Mouse (Mus musculus) lung, embryonic 16.5 days (tissue): ENCODE measurements at regions not wholly inside any gene's neighbourhood (a gene's known extent, or its start where the extent isn't known, plus 50 kb on each side); places are given as distances from the start of the nearest gene placed in this dataset.

Experiments used
- ATAC-seq: fragments of 200-750 bp; cut with Nextera tagmentation; 2 replicates; pipeline ENCODE4 v1.8.0; 2017; ENCODE audit warnings: low read depth, mild to moderate bottlenecking, moderate library complexity
- H3K27ac ChIP-seq: fragments of 300-500 bp; sonication (generic); 2 replicates; pipeline ENCODE4 v1.5.1; 2014; ENCODE audit warnings: mild to moderate bottlenecking, control low read depth, low read length
- H3K27me3 ChIP-seq: fragments of 300-500 bp; sonication (generic); 2 replicates; pipeline ENCODE4 v1.6.1; 2014; ENCODE audit warnings: low read depth, low read length, mixed read lengths; ENCODE audit not compliant: control insufficient read depth, insufficient read depth
- H3K36me3 ChIP-seq: fragments of 300-500 bp; sonication (generic); 2 replicates; pipeline ENCODE4 v1.6.1; 2014; ENCODE audit warnings: low read length; ENCODE audit not compliant: control insufficient read depth, insufficient read depth
- H3K4me1 ChIP-seq: fragments of 300-500 bp; sonication (generic); replicated peaks from 2 replicates; pipeline ENCODE4 v1.6.1; 2014; ENCODE audit warnings: low read length, mixed read lengths; ENCODE audit not compliant: control insufficient read depth, insufficient read depth
- H3K4me2 ChIP-seq: fragments of 300-500 bp; sonication (generic); 2 replicates; pipeline ENCODE4 v1.6.1; 2014; ENCODE audit warnings: low read depth, low read length, control low read depth
- H3K4me3 ChIP-seq: fragments of 300-500 bp; sonication (generic); 2 replicates; pipeline ENCODE4 v1.5.1; 2014; ENCODE audit warnings: mild to moderate bottlenecking, low read length, control low read depth
- H3K9ac ChIP-seq: fragments of 300-500 bp; sonication (generic); 2 replicates; pipeline ENCODE4 v1.6.1; 2014; ENCODE audit warnings: low read length, control low read depth
- H3K9me3 ChIP-seq: fragments of 300-500 bp; sonication (generic); 2 replicates; pipeline ENCODE4 v1.6.1; 2016; ENCODE audit warnings: low read length; ENCODE audit not compliant: control insufficient read depth
- WGBS: fragments of 180-500 bp; shearing (Covaris S2); extraction: QIAGEN DNeasy Blood & Tissue Kit; methylation state at CpG from one replicate; pipeline ENCODE4 v1.1.7; 2014; 5-methylcytosine and 5-hydroxymethylcytosine counted together

GRCm38 (mm10) chr3:80367972-80368371, 434.7 kb downstream of the Gria2 start:
- Histone ChIP-seq H3K36me3 (no peaks in the 10 kb centered on the region), H3K4me1 (no peaks in the 10 kb centered on the region), H3K27ac (no peak overlapping the region), H3K4me2 (no peak overlapping the region), H3K9ac (no peak overlapping the region), H3K4me3 (no peak overlapping the region), H3K9me3 (no peaks in the 10 kb centered on the region), H3K27me3 (no peaks in the 10 kb centered on the region)
- ATAC-seq, result no peak

GRCm38 (mm10) chr3:80369214-80369941, 433.3 kb downstream of the Gria2 start:
- H3K9ac ChIP-seq, result no peak overlapping the region
- no peak overlapping the region for H3K4me3 ChIP-seq
- H3K27ac ChIP-seq, result no peak overlapping the region
- no peaks in the 10 kb centered on the region for H3K36me3 ChIP-seq
- H3K4me1 ChIP-seq, result no peaks in the 10 kb centered on the region
- no peak overlapping the region for H3K4me2 ChIP-seq
- 71% methylated on average over 4 of the region's 4 CpGs for WGBS
- H3K27me3 ChIP-seq, result no peaks in the 10 kb centered on the region
- H3K9me3 ChIP-seq, result no peaks in the 10 kb centered on the region
- no peak for ATAC-seq

- Histone ChIP-seq H3K4me1 (no peaks in the 10 kb centered on the region), H3K27ac (no peak overlapping the region), H3K9me3 (no peaks in the 10 kb centered on the region), H3K4me3 (no peak overlapping the region), H3K36me3 (no peaks in the 10 kb centered on the region), H3K9ac (no peak overlapping the region), H3K4me2 (no peak overlapping the region), H3K27me3 (no peaks in the 10 kb centered on the region)
- no peak for ATAC-seq
- WGBS, result 63% methylated on average over 3 of the region's 3 CpGs
Measured at GRCm38 (mm10) chr3:80372436-80372835, 430.2 kb downstream of the Gria2 start.

- Histone ChIP-seq H3K27me3 (no peaks in the 10 kb centered on the region), H3K9me3 (no peaks in the 10 kb centered on the region), H3K9ac (no peak overlapping the region), H3K4me1 (no peaks in the 10 kb centered on the region), H3K36me3 (no peaks in the 10 kb centered on the region), H3K4me3 (no peak overlapping the region), H3K4me2 (no peak overlapping the region), H3K27ac (no peak overlapping the region)
- 83% methylated on average over 2 of the region's 2 CpGs for WGBS
- ATAC-seq, result no peak
Measured at GRCm38 (mm10) chr3:80385986-80386385, 416.6 kb downstream of the Gria2 start.

GRCm38 (mm10) chr3:80396240-80396639, 406.4 kb downstream of the Gria2 start:
- ATAC-seq, result no peak
- Histone ChIP-seq H3K36me3 (no peaks in the 10 kb centered on the region), H3K9me3 (no peaks in the 10 kb centered on the region), H3K27ac (no peak overlapping the region), H3K4me2 (no peak overlapping the region), H3K4me3 (no peak overlapping the region), H3K4me1 (no peaks in the 10 kb centered on the region), H3K9ac (no peak overlapping the region), H3K27me3 (no peaks in the 10 kb centered on the region)
- WGBS, result 54% methylated on average over 4 of the region's 4 CpGs

GRCm38 (mm10) chr3:80420453-80420852, 382.2 kb downstream of the Gria2 start:
- H3K9me3 ChIP-seq, result no peaks in the 10 kb centered on the region
- H3K27me3 ChIP-seq, result no peaks in the 10 kb centered on the region
- WGBS, result 76% methylated on average over 3 of the region's 3 CpGs

GRCm38 (mm10) chr3:80421461-80421860, 381.2 kb downstream of the Gria2 start:
- H3K27me3 ChIP-seq, result no peaks in the 10 kb centered on the region
- no peak overlapping the region for H3K4me2 ChIP-seq
- ATAC-seq, result no peak
- H3K4me3 ChIP-seq, result no peak overlapping the region
- H3K36me3 ChIP-seq, result no peaks in the 10 kb centered on the region
- no peak overlapping the region for H3K9ac ChIP-seq
- no peaks in the 10 kb centered on the region for H3K4me1 ChIP-seq
- H3K9me3 ChIP-seq, result no peaks in the 10 kb centered on the region
- H3K27ac ChIP-seq, result no peak overlapping the region
- WGBS, result 89% methylated on average over 3 of the region's 3 CpGs

More at GRCm38 (mm10) chr3:80420453-80420852, 382.2 kb downstream of the Gria2 start:
- H3K27ac ChIP-seq, result no peak overlapping the region
- no peak for ATAC-seq
- H3K36me3 ChIP-seq, result no peaks in the 10 kb centered on the region
- no peak overlapping the region for H3K4me2 ChIP-seq
- H3K4me3 ChIP-seq, result no peak overlapping the region
- no peak overlapping the region for H3K9ac ChIP-seq
- no peaks in the 10 kb centered on the region for H3K4me1 ChIP-seq

GRCm38 (mm10) chr3:80422106-80422505, 380.5 kb downstream of the Gria2 start:
- no peaks in the 10 kb centered on the region for H3K27me3 ChIP-seq
- H3K27ac ChIP-seq, result no peak overlapping the region
- no peaks in the 10 kb centered on the region for H3K9me3 ChIP-seq
- no peaks in the 10 kb centered on the region for H3K4me1 ChIP-seq
- no peak overlapping the region for H3K9ac ChIP-seq
- no peak overlapping the region for H3K4me3 ChIP-seq
- WGBS, result 57% methylated on average over 3 of the region's 3 CpGs
- no peaks in the 10 kb centered on the region for H3K36me3 ChIP-seq
- ATAC-seq, result no peak
- H3K4me2 ChIP-seq, result no peak overlapping the region

GRCm38 (mm10) chr3:80422646-80423045, 380.0 kb downstream of the Gria2 start:
- no peaks in the 10 kb centered on the region for H3K9me3 ChIP-seq
- no peaks in the 10 kb centered on the region for H3K4me1 ChIP-seq
- no peak overlapping the region for H3K4me3 ChIP-seq
- no peak overlapping the region for H3K27ac ChIP-seq
- ATAC-seq, result no peak
- H3K36me3 ChIP-seq, result no peaks in the 10 kb centered on the region
- 69% methylated on average over 4 of the region's 4 CpGs for WGBS
- no peak overlapping the region for H3K4me2 ChIP-seq
- H3K27me3 ChIP-seq, result no peaks in the 10 kb centered on the region
- H3K9ac ChIP-seq, result no peak overlapping the region
